Mouse (Mus musculus): ENCODE measurements at regions not wholly inside any gene's neighbourhood (a gene's known extent, or its start where the extent isn't known, plus 50 kb on each side); places are given as distances from the start of the nearest gene placed in this dataset.

DNA sequence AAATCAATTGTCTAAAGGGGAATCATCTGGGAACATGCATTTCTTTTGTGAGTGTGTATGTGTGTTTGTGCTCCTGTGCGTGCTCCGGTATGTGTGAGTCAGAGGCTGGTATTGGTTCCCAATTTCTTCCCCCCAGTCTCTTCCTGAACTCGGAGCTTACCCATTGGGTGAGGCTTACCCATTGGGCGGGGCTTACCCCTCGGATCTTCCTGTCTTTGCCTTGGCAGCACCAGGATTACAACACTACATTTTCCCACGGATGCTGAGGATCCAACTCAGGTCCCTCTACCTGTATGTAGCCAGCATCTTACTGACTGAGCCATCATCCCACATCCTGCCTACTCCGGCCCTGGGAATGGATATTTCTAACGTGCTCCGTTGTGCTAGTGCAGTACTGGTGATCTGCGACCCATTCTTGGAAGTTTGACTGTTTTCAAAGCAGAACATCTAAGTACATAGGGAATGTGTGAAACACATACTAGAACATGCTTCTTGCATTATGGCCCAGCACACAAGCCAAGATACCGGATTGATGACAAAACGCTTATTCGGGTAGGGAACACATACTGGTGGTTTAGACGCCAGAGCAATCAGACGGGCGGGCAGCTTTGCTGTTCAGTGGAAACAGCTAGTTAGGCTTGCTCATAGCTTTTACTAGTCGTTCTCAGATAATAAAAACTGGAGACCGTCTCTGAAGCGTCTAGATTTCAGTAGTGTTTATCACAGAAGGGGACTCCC, 55.8 kb upstream of the Zfhx3 start:
- TF ChIP-seq CTCF (IDR thresholded peaks at IDR 0.05; ENCODE audit: low read depth, low read length) = no peak
- TF ChIP-seq POLR2A (IDR thresholded peaks at IDR 0.05; ENCODE audit: extremely low read depth, insufficient read depth, low read length) = no peak
